Mouse (Mus musculus) urinary bladder, postnatal 14 days (tissue): ENCODE measurements around the gene Lcor.

Experiments used
- DNase-seq: peaks from one replicate; pipeline ENCODE4 v3.0.0; 2021; ENCODE audit warnings: low spot score

The Lcor gene

DNA sequence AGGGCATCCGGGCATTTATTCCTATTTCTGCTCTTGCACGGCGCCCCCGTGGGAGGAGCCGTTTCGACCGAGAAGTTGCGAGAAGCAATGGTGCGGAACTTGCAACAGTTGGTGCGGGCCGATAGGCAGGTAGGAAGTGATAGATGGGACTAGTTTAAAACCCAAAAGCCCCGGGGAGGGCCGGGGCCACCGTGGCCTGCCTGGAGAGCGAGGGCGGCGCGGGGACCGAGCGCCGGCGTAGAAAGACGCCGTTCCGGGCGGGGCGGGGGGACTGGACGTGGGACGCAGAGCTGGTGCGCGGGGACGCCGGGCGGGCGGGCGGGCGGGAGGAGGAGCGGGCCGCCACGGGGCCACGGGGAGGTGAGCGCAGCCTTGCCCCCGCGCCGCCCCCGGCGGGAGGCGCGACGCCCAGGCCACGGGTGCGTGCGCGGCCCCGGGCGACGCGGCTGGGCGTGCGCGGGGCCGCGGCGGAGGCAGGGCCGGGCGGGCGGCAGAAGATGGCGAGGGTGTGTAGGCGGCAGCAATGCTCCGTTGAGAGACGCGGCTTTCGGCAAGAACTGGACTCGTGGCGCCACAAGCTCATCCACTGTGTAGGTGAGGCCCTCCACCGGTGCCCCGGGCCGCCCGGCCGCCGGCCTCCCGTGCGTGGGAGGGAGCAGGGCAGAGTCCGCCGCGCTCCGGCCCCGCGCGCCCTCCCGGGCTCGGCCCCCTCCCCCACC lies at the start of gene Lcor:
Gene Lcor (plus strand): TSS at position 448 of the 719 bp plus-strand sequence.
- peak; percentile 81 for DNase-seq

GRCm38 (mm10) chr19:41435366-41435765 lies 47.1 kb upstream of the Lcor start:
- no peak for DNase-seq

- no peak for DNase-seq
Observed at GRCm38 (mm10) chr19:41436461-41436860, 46.0 kb upstream of the Lcor start.

GRCm38 (mm10) chr19:41438953-41439352 lies 43.5 kb upstream of the Lcor start:
- no peak for DNase-seq

GRCm38 (mm10) chr19:41441446-41441845 lies 41.0 kb upstream of the Lcor start:
- no peak for DNase-seq

GRCm38 (mm10) chr19:41441911-41442607 lies 40.4 kb upstream of the Lcor start:
- no peak for DNase-seq

- DNase-seq: peak; percentile 68
Observed at GRCm38 (mm10) chr19:41442608-41442969, 39.8 kb upstream of the Lcor start.

DNA sequence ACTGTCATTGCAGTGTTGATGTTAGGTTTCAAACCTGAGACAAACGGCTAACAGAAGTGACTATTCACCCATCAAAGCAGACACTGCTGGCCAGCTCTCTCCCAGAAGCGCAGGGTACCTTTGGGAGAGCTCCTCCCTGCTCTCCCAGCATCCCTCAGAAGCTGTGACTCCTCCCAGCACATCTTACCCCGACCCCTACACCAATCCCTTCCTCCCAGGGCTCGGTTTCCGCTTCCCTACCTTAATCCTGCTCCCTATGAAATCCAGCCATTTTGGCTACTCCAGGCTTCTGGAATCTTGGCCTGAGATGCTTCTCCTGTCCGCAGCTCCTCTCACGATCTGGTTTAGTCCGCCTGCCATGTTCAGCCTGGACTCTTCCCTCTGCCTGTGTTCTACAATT lies 37.9 kb upstream of the Lcor start:
- DNase-seq: no peak

- DNase-seq: no peak
Observed at GRCm38 (mm10) chr19:41445013-41445610, 37.3 kb upstream of the Lcor start.

- DNase-seq: no peak
Observed at GRCm38 (mm10) chr19:41445723-41446122, 36.7 kb upstream of the Lcor start.

DNA sequence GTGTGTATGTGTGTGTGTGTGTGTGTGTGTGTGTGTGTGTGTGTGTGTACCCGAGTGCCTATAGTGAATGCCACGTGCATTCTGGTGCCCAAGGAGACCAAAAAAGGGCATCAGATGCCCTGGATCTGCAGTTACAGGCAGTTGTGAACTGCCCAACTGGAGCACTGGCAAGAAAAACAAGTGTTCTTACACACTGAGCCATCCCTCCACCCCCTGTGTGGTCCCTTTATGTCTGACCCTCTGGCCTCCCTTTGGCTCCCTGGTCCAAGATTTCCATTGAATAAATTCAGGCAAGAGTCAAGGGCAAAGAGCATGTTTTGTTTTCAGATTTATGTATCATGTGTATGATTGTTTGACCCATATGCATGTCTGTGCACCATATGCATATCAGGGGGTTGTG lies 35.3 kb upstream of the Lcor start:
- DNase-seq: no peak

DNA sequence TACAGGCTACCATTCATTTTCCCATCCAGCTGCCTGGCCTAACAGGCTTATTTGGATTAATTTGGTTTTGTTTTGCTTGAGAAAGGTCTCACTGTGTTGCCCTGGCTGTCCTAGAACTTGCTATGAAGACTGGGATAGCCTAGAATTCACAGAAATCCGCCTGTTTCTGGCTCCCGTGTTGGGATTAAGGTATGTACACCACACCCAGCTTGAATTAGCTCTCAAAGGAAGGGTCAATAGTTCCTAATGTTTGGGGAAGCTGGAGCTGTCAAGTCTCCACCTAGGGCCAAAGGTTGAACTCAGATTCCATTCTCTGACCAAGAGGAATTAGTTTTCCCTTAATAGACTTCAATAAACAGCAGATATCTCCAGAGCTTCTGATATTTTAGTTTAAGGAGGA lies 34.7 kb upstream of the Lcor start:
- no peak for DNase-seq

- DNase-seq: no peak
Observed at GRCm38 (mm10) chr19:41449415-41450075, 32.9 kb upstream of the Lcor start.

DNA sequence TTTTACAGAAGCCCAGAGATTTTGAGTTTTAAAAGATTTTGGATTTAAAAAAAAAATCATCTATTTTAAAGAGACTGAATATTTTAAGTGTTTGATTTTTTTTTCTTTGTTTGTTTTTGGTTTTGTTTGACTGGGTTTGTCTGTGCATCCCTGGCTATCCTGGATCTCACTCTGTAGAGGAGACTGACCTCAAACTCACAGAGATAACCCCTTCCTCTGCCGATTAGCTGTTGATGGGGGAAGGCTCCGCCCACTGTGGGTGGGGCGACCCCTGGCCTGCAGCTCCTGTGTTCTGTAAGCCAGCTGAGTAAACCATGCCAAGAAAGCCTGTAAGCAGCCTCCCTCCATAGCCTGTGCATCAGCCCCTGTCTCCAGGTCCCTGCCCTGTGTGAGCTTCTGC lies 30.3 kb upstream of the Lcor start:
- no peak for DNase-seq

- no peak for DNase-seq
Observed at GRCm38 (mm10) chr19:41454601-41455000, 27.8 kb upstream of the Lcor start.

DNA sequence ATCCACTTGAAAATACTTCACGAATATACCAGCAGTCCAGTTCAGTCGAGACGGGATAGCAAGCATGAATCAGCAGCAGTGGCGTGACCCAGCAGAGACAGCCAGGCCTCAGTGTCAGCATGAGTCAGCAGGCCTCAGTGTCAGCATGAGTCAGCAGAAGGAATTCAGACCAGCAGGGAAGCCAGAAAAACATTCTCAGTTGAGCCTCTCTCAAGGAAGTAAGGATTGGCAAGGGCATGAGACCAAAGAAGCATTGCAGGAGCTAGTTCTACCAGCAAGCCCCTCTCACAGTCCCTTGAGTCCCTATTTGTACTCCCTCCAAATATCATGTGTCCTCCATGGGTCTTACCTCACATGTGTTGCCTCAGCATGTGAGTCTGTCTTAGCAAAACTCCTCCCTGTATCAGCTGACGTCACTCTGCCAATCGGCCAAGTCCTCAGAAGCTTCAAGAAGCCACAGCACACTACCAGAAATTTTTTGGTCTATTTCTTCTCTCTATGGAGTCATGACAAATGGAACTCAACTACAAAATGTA lies 27.3 kb upstream of the Lcor start:
- peak; percentile 52 for DNase-seq

GRCm38 (mm10) chr19:41457181-41457580 lies 25.3 kb upstream of the Lcor start:
- no peak for DNase-seq

GRCm38 (mm10) chr19:41462166-41462735 lies 20.2 kb upstream of the Lcor start:
- no peak for DNase-seq

DNA sequence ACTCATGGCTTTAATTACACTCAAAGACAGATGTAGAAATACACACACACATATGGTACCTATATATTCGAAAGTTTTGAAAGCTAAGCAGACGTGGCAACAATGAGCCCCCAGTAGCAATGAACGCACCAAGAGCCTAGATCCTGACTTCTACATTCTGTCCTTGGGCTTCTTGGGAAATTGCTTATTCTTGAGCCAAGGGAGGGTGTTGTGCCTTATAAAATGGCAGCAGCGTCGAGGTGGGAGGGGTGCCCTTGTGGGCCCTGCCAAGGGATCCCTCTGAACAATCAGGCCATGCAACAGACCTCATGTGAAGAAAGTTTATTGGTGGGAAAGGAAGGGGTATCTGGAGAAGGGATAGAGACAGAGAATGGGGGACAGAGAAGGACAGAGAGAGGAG lies 18.6 kb upstream of the Lcor start:
- DNase-seq: no peak

DNA sequence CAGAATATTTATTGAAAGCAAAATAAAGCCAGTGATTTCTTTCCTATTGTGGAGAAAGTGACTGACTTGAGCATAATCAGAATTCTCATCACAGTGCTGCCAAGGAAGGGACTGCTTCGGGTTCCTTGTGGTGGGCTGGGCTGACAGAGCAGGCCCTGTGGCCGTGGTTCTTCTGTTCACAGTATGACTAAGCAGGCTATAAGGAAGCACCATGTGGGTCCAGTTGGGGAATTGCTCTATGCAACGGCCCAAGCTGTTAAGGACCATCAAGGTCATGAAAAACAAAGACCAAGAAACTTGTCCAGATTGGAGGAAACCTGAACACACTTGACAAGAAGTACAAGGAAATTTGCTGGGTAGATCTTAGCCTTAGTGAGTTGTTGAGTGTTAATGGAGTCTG lies 16.0 kb upstream of the Lcor start:
- no peak for DNase-seq

GRCm38 (mm10) chr19:41473566-41474135 lies 8.8 kb upstream of the Lcor start:
- no peak for DNase-seq

- DNase-seq: no peak
Observed at GRCm38 (mm10) chr19:41474943-41475342, 7.5 kb upstream of the Lcor start.
